Mouse (Mus musculus) liver, adult 2 months (tissue): ENCODE data around the gene Gm29427. TPM values are rescaled to one million over a fixed set of nuclear protein-coding genes. Genes with fewer than 3 reads are reported as not detected.

Experiments
- DNase-seq: peaks from one replicate; pipeline ENCODE4 v3.0.0-alpha.2; 2011; ENCODE audit warnings: low read depth, low spot score; ENCODE audit errors: extremely low read depth
- H3K27ac ChIP-seq: fragments of 200-500 bp; replicated peaks from 2 replicates; pipeline ENCODE4 v1.5.1; 2012; ENCODE audit warnings: low read depth, mild to moderate bottlenecking, control low read depth, inconsistent platforms, low read length; ENCODE audit not compliant: insufficient read depth
- H3K27me3 ChIP-seq: fragments of 200-500 bp; 2 replicates; pipeline ENCODE4 v1.6.1; 2012; ENCODE audit warnings: mild to moderate bottlenecking, moderate library complexity, low read length, inconsistent platforms; ENCODE audit not compliant: control insufficient read depth, insufficient read depth
- H3K36me3 ChIP-seq: fragments of 200-500 bp; 2 replicates; pipeline ENCODE4 v1.6.1; 2012; ENCODE audit warnings: low read length, inconsistent platforms; ENCODE audit not compliant: control insufficient read depth, insufficient read depth
- H3K4me1 ChIP-seq: fragments of 200-500 bp; 2 replicates; pipeline ENCODE4 v1.6.1; 2011; ENCODE audit warnings: low read length; ENCODE audit not compliant: control insufficient read depth, insufficient read depth
- H3K4me3 ChIP-seq: fragments of 200-500 bp; 2 replicates; pipeline ENCODE4 v1.5.1; 2011; ENCODE audit warnings: low read depth, mild to moderate bottlenecking, control low read depth, low read length, moderate library complexity; ENCODE audit not compliant: insufficient read depth
- H3K79me2 ChIP-seq: fragments of 200-500 bp; 2 replicates; pipeline ENCODE4 v1.6.1; 2012; ENCODE audit warnings: inconsistent platforms, mild to moderate bottlenecking, low read length, moderate library complexity; ENCODE audit not compliant: control insufficient read depth, insufficient read depth
- H3K9ac ChIP-seq: fragments of 200-500 bp; 2 replicates; pipeline ENCODE4 v1.6.1; 2012; ENCODE audit warnings: low read depth, mild to moderate bottlenecking, control low read depth, inconsistent platforms, low read length
- CTCF ChIP-seq: fragments of 200-500 bp; IDR thresholded peaks from 2 replicates; pipeline ENCODE4 v1.5.1; 2011; ENCODE audit warnings: low read depth, low read length, control low read depth
- POLR2A ChIP-seq: fragments of 200-500 bp; IDR thresholded peaks from 2 replicates; pipeline ENCODE4 v1.6.1; 2011; ENCODE audit warnings: low read length, control low read depth; ENCODE audit not compliant: insufficient read depth; ENCODE audit errors: extremely low read depth
- WGBS: fragments of 180-500 bp; shearing (Covaris S2); methylation state at CpG from one replicate; pipeline ENCODE4 v1.1.7; 2018; 5-methylcytosine and 5-hydroxymethylcytosine counted together
- polyA plus RNA-seq: library from polyadenylated mRNA; depleted of rRNA; stranded (reverse); fragments of >200 nt; gene quantifications from 2 replicates; pipeline ENCODE4 v1.2.3, GENCODE M21; 2012
- total RNA-seq: library from RNA; depleted of rRNA; stranded (reverse); fragments of >200 nt; gene quantifications from 2 replicates; pipeline ENCODE4 v1.2.3, GENCODE M21; 2014

Gm29427 gene
- total and polyA plus RNA-seq, 2 experiments = not detected

DNA sequence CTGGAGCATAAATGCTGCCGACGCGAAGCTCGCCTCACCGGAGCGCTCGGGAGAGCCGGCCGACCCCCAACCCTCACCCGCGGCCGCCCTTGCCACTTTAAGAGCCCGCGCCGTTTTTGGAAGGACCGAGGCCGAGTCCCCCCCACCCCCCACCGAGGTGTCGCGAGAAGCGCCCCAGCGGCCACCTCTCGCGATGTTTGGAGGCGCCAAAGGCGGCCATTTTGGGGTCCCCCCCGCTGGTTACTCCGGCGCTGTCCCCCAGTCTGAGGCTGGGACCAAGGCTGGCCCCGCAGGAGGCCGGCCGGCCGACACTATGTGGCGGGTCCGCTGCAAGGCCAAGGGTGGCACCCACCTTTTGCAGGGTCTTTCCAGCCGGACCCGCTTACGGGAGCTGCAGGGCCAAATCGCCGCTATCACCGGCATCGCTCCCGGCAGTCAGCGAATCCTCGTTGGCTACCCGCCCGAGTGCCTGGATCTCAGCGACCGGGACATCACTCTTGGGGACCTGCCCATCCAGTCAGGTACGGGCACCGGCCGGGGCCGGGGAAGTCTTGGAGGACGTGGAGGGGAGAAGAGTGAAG lies 1.8 kb upstream of the Gm29427 start, which contains the start of gene Yod1:
TSS of gene Yod1 (plus strand) at position 37 of the 581 bp plus-strand sequence.
- under 1% methylated on average over 54 of the region's 54 CpGs for WGBS
- Histone ChIP-seq H3K36me3 (no peaks in the 10 kb centered on the region; the same call in 1 of the 2 replicates), H3K4me1 (peaks cover 8% of the 10 kb centered on the region), H3K27me3 (no peaks in the 10 kb centered on the region), H3K79me2 (peaks cover 18% of the 10 kb centered on the region; the same call in 1 of the 2 replicates), H3K27ac (peak within 1 kb of the TSS; percentile 96), H3K4me3 (peak within 1 kb of the TSS; percentile 80), H3K9ac (peak within 1 kb of the TSS; percentile 97)
- TF ChIP-seq POLR2A (peak; percentile 56; the same call in 1 of the 2 replicates), CTCF (no peak)
- DNase-seq = peak; percentile 69

DNA sequence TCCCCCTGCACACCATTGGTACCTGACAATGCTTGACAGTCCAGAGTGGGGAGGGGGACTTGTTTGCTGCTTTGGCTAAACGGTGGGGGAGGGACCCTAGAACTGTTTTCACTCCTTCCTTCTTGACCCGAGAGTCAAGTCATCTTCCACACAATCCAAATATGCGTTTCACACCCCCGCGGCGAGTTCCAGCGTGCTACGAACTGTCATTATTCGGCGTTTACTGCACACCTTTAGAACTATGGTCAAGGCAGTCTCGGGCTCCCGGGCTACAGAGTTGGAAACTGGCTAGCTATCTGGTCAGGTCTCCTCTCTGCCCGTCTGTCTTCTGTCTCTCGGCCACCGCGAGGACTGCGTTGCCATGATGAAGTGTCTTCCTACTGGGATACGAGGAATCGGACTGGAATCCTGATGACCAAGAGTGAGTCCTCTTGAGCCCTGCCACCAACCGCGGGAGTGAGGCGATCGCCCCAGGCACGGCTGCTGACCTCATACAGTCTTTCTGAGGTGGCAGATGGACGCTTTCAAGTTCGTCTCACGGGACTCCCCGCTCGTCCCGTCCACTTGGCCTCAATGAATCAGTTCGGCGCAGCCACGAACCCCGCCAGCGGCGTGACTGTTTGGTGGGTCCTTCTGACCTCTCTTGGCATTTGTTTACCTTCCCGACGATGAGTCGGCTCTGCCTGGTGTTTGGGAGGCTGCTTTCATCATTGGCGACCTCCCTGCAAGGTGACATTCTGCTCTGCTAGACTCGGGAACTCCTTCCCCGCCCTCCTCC lies 1.1 kb upstream of the Gm29427 start:
- TF ChIP-seq CTCF = no peak
- 0 out of 2 replicates have a peak, but pooled peaks have one; percentile 25 for TF ChIP-seq POLR2A
- peaks cover 18% of the 10 kb centered on the region; the same call in 1 of the 2 replicates for H3K79me2 ChIP-seq
- H3K27me3 ChIP-seq = no peaks in the 10 kb centered on the region
- peak overlapping the region; percentile 80 for H3K4me3 ChIP-seq
- peak overlapping the region; percentile 89 for H3K27ac ChIP-seq
- H3K9ac ChIP-seq = peak overlapping the region; percentile 83
- peaks cover 4% of the 10 kb centered on the region; the same call in 1 of the 2 replicates for H3K36me3 ChIP-seq
- WGBS = under 1% methylated on average over 42 of the region's 42 CpGs
- peak; percentile 66 for DNase-seq
- H3K4me1 ChIP-seq = peaks cover 8% of the 10 kb centered on the region

DNA sequence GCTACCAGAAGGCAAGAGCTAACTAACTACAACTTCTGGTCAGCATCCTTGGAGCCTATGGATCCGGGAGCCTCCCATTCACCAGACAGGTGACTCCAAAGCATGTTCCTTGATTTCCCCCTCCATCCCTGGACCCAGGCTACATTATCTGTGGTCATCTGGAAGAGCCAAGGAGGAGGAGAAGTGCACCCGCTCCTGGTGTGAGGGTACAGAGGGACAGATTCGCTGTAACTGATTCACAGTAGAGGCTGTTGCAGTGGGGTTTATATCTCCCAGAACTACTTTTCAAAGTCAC lies 566 bp upstream of the Gm29427 start:
- TF ChIP-seq POLR2A (no peak), CTCF (no peak)
- Histone ChIP-seq H3K79me2 (peaks cover 18% of the 10 kb centered on the region; the same call in 1 of the 2 replicates), H3K36me3 (peaks cover 8% of the 10 kb centered on the region; the same call in 1 of the 2 replicates), H3K27me3 (no peaks in the 10 kb centered on the region), H3K27ac (peak overlapping the region; percentile 89), H3K4me3 (peak overlapping the region; percentile 80), H3K4me1 (peaks cover 8% of the 10 kb centered on the region), H3K9ac (peak overlapping the region; percentile 83)
- DNase-seq = no peak
- 2% methylated on average over 3 of the region's 3 CpGs for WGBS

DNA sequence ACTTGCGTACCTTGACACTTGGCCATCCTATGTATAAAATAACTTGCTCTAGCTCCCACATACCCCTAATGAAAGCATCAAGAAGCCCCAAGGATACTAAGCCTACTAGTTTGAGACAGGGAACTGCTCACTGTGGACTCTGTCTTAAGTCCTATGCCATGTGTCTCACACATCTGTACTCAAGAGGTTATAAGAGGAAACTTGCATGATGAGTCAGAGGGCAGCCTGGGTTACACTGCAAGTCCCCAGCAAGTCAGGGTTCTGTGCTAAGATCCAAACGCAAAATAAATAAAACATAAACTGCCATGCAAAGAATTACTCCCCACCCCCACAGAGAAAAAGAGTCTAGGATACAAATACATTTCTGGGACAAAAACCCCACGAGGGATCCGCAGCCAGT lies 1.6 kb downstream of the Gm29427 start:
- Histone ChIP-seq H3K27me3 (no peaks in the 10 kb centered on the region), H3K27ac (no peak overlapping the region), H3K9ac (no peak overlapping the region), H3K4me1 (peaks cover 5% of the 10 kb centered on the region), H3K4me3 (no peak overlapping the region), H3K79me2 (peaks cover 20% of the 10 kb centered on the region; the same call in 1 of the 2 replicates), H3K36me3 (peaks cover 24% of the 10 kb centered on the region)
- DNase-seq = no peak
- WGBS = 84% methylated on average over 4 of the region's 4 CpGs
- TF ChIP-seq POLR2A (no peak), CTCF (no peak)

DNA sequence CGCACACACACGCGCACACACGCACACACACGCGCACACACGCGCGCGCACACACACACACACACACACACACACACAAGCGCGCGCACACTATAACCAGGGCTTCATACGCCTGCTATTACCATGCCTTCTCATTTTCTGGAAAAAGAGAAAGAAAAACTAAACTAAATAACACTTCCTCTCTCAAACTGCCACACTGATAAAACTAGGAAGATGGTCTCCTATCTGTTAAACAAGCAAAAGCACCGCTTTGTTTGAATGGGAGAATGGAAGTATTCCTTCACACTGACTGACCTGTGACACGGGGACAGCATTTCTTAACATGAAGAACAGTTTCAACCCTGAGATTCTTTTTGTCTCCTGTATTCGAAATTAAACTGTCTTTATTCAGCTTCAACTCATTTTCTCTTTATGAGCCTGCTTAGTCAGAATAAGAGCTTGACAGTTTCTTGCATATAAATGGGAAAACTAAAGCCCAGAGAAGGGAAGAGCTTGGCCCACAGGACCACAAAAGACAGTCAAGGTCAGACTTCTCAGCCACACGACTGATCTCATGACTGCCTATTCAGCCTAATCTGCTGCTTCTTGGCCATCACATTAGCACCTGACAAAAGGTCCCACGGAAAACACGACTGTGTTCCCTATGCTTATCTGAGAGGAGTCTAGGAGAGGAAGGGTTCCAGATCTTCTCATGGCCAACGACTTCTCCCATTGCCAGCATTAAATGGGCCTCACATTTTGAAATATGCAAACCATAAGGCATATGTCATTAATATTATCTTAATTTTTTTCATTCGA lies 5.1 kb downstream of the Gm29427 start:
- Histone ChIP-seq H3K79me2 (peaks cover 13% of the 10 kb centered on the region; the same call in 1 of the 2 replicates), H3K4me1 (peaks cover 3% of the 10 kb centered on the region; the same call in 1 of the 2 replicates), H3K4me3 (no peak overlapping the region), H3K36me3 (peaks cover 56% of the 10 kb centered on the region), H3K27ac (no peak overlapping the region), H3K9ac (no peak overlapping the region), H3K27me3 (no peaks in the 10 kb centered on the region)
- TF ChIP-seq POLR2A (no peak), CTCF (no peak)
- 92% methylated on average over 22 of the region's 22 CpGs for WGBS
- DNase-seq = no peak
